Mouse (Mus musculus) testis, adult 2 months (tissue): Measurements from ENCODE around the gene Wipf1. TPM values are rescaled to one million over a fixed set of nuclear protein-coding genes. Genes with fewer than 3 reads are reported as not detected.

Experiments
- H3K27ac ChIP-seq: fragments of 200-500 bp; 2 replicates; pipeline ENCODE4 v1.5.1; 2012; ENCODE audit warnings: low read depth, low read length; ENCODE audit not compliant: control insufficient read depth, insufficient read depth
- H3K27me3 ChIP-seq: fragments of 200-500 bp; 2 replicates; pipeline ENCODE4 v1.6.1; 2012; ENCODE audit warnings: mild to moderate bottlenecking, low read length, moderate library complexity; ENCODE audit not compliant: control insufficient read depth, insufficient read depth
- H3K36me3 ChIP-seq: fragments of 200-500 bp; 2 replicates; pipeline ENCODE4 v1.6.1; 2012; ENCODE audit warnings: mild to moderate bottlenecking, low read length; ENCODE audit not compliant: control insufficient read depth, insufficient read depth
- H3K4me1 ChIP-seq: fragments of 200-500 bp; 2 replicates; pipeline ENCODE4 v1.6.1; 2012; ENCODE audit warnings: low read length; ENCODE audit not compliant: control insufficient read depth, insufficient read depth
- H3K4me3 ChIP-seq: fragments of 200-500 bp; 2 replicates; pipeline ENCODE4 v1.5.1; 2012; ENCODE audit warnings: low read depth, mild to moderate bottlenecking, low read length, moderate library complexity, mixed read lengths; ENCODE audit not compliant: control insufficient read depth
- CTCF ChIP-seq: fragments of 200-500 bp; IDR thresholded peaks from 2 replicates; pipeline ENCODE4 v1.5.1; 2012; ENCODE audit warnings: low read depth, mild to moderate bottlenecking, inconsistent platforms, low read length, moderate library complexity; ENCODE audit not compliant: control insufficient read depth, insufficient read depth, insufficient replicate concordance
- POLR2A ChIP-seq: fragments of 200-500 bp; IDR thresholded peaks from 2 replicates; pipeline ENCODE4 v1.6.1; 2012; ENCODE audit warnings: low read depth, mild to moderate bottlenecking, inconsistent platforms, low read length, moderate library complexity; ENCODE audit not compliant: control insufficient read depth
- polyA plus RNA-seq: library from polyadenylated mRNA; depleted of rRNA; stranded (reverse); fragments of >200 nt; gene quantifications from 2 replicates; pipeline ENCODE4 v1.2.3, GENCODE M21; 2012

Gene Wipf1
- polyA plus RNA-seq, 1 experiment = 0.40 TPM

DNA sequence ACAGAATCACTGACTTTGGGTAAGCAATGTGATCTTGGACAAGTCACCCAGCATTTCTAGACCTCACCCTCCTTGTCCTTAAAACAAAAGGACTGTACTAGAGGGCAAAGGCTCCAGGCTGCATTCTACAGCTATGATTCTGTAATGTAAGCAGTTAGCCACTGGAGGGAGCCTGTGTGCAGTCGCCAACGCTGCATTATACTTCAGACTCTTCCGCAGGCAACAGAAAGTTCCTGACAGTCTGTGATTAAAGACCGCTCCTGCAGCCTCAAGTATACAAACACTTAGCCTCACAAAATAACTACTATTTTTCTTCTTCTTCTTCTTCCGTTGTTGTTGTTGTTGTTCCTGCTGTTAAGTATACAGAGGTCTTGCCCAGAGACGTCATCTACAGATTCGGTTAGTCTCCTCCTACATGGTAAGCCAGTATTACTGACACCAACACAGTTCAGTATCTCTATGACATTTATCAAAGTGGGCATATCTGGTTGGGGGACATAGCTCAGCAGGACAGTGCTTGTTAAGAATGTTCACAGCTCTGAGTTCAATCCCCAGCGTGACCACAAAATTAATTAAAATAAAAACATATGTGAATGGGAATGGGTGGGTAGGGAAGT lies 37.6 kb upstream of the Wipf1 start:
- Histone ChIP-seq H3K36me3 (no peaks in the 10 kb centered on the region), H3K27ac (no peak overlapping the region), H3K4me3 (no peak overlapping the region), H3K4me1 (peaks cover 9% of the 10 kb centered on the region), H3K27me3 (no peaks in the 10 kb centered on the region)
- peak; percentile 77; the same call in 1 of the 2 replicates for TF ChIP-seq CTCF
- no peak for TF ChIP-seq POLR2A

DNA sequence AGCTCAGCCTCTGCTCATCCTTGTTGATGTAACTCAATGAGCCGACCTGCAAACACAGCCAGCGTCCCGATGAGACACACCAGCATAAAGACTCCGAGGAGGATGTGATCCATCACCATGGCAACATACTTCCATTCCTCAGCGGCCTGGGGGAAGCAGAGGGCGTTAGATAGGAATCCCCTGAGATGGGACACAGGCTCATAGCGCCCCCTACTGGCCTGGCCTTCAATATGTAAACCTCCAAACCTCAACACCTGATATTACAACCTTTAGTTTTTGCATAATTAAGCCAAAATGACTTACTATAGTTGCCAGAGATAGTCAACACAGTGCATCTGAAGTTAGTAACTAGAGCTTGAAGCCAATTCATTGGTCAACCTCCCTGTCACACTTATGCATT lies 36.6 kb upstream of the Wipf1 start:
- TF ChIP-seq POLR2A (no peak), CTCF (peak; percentile 67; the same call in 1 of the 2 replicates)
- H3K4me1 ChIP-seq = peaks cover 2% of the 10 kb centered on the region

DNA sequence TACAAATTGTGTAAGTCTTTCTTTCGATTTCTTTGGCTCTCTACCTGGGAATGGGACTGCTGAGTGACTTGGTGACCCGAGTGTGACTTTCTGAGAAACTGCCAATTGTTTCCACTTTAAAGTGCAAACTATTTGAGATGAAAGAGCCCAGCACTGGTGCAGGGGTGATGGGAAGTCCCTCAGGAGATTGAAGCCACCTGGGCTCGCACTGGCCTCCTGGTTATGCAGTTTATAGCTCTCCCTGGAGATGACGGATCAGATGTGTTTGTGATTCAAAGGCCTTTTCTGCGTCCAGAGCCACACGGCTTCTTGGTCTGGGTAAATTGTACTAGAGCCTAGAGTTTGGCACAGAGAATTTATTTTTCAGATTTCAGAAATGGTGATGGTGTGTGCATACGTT lies 34.2 kb upstream of the Wipf1 start:
- H3K4me3 ChIP-seq = no peak overlapping the region
- H3K27me3 ChIP-seq = no peaks in the 10 kb centered on the region
- H3K36me3 ChIP-seq = no peaks in the 10 kb centered on the region
- peaks cover 5% of the 10 kb centered on the region for H3K4me1 ChIP-seq
- H3K27ac ChIP-seq = no peak overlapping the region
- TF ChIP-seq POLR2A (no peak), CTCF (no peak)

More for the DNA sequence above, 36.6 kb upstream of the Wipf1 start:
- no peaks in the 10 kb centered on the region for H3K27me3 ChIP-seq
- peak overlapping the region; percentile 14; the same call in 1 of the 2 replicates for H3K4me3 ChIP-seq
- no peak overlapping the region for H3K27ac ChIP-seq
- no peaks in the 10 kb centered on the region for H3K36me3 ChIP-seq

DNA sequence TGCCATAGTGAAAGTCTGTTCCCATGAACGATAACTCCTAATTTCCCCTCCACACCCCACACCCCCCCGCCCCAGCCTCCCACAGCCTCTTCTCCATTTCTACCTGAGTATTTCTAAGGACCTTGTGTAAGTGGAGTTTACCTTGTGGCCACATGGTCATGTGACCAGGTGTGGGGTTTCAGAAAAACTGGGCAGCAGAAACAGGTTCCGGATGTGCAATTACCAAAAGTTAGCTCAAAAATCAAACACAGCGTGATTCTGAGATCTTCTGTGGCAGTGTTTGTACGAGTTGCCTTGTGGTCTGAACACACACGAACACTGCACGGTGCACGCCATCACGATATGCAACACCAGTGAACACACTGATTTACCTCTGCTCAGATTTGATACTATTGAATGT lies 33.1 kb upstream of the Wipf1 start:
- Histone ChIP-seq H3K4me3 (peak overlapping the region; percentile 91), H3K36me3 (no peaks in the 10 kb centered on the region), H3K4me1 (peaks cover 5% of the 10 kb centered on the region), H3K27me3 (no peaks in the 10 kb centered on the region), H3K27ac (no peak overlapping the region)
- TF ChIP-seq CTCF = no peak
- TF ChIP-seq POLR2A = no peak

DNA sequence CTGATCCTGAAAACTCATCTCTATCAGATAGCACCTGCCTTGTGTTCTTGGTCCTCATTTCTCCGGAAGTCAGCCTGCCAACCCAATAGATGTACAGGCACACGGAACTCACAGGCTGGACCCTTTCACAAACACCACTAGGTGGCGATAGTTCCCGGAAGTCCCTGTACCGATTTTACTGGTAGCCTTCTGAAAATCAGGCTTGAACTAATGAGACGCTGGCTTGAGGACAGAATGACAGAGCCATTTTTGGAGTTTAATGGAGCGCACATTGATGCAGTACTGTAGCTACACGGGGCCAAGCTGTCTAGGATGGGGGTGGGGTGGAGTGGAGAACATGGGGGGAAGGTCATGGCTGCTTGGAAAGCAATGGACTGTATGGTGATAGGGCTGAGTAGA lies 32.1 kb upstream of the Wipf1 start:
- no peaks in the 10 kb centered on the region for H3K27me3 ChIP-seq
- no peaks in the 10 kb centered on the region for H3K36me3 ChIP-seq
- TF ChIP-seq POLR2A (no peak), CTCF (peak; percentile 53; the same call in 1 of the 2 replicates)
- no peak overlapping the region for H3K27ac ChIP-seq
- peaks cover 5% of the 10 kb centered on the region for H3K4me1 ChIP-seq
- H3K4me3 ChIP-seq = peak overlapping the region; percentile 91

DNA sequence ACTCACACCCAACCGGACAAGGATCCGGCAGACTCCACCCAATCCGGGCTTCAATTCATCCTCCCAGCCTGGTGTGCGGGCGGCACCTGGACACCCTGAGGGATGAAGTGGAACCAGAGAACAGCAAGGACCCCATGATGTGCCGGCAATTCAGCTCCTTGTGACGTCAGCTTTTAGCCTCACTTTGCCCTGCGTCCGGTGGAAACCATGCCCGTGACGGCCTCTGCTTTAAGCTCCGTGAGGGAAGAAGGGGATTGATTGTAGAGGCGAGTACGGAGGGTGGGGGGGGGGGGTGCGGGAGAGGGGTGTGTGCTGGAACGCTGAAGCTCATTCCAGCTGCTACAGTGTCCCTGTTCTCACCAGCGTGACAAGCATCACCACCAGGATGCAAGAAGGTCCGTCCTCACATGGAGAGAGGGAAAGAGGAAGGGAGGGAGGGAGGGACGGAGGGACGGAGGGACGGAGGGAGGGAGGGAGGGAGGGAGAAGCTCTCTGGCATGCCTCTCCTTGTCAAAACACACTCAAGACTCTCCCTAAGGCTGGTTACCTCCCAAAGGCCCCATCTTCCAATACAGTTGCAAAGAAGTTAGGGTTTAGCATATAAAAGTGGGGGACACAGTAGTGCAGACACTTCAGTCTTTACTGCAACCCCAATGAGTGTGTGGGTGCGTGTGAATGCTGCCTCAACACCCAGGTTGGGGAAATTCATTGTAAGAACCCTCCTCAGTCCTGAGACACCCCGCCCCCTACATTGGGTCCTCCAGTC lies 31.5 kb upstream of the Wipf1 start:
- H3K36me3 ChIP-seq = no peaks in the 10 kb centered on the region
- H3K27ac ChIP-seq = no peak overlapping the region
- H3K4me1 ChIP-seq = peaks cover 5% of the 10 kb centered on the region
- TF ChIP-seq CTCF = no peak
- peak; percentile 48 for TF ChIP-seq POLR2A
- H3K27me3 ChIP-seq = no peaks in the 10 kb centered on the region
- H3K4me3 ChIP-seq = peak overlapping the region; percentile 91

DNA sequence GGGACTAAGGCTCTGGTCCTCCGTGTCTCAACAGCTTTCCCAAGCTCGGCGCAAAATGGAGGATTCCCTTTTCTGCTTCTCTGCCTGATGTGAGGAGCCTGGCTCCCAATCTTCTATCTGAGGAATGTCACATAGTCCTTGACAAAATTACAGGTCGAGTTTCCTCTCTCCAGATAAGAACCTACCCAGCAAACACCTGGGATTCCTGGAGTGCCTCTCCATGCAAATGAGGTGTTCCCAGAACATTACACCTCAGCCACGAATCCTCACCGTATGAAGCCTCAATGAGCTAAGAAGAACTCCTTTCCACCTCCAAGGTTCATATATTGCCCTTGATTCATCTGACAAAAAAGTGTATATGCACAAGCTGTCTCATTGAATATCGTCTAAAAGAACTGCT lies 30.9 kb upstream of the Wipf1 start:
- Histone ChIP-seq H3K36me3 (no peaks in the 10 kb centered on the region), H3K27me3 (no peaks in the 10 kb centered on the region), H3K4me1 (peaks cover 5% of the 10 kb centered on the region), H3K27ac (no peak overlapping the region), H3K4me3 (peak overlapping the region; percentile 91)
- TF ChIP-seq CTCF (no peak), POLR2A (no peak)
